Mouse (Mus musculus) right cerebral cortex, postnatal 36 days (tissue): ENCODE data around the gene Lalba.
"Not testable (repeated sequence)": the region's sequence is repeated elsewhere in the genome, so short reads cannot be mapped to it uniquely, and the experiment has no call there.

Experiments
- DNase-seq, 2 experiments: peaks; one replicate each; pipeline ENCODE4 v3.0.0; 2022; ENCODE audit warnings: low spot score in 2 of 2, mixed read lengths in 1 of 2

Lalba gene

GRCm38 (mm10) chr15:98482701-98483100 is at the start of gene Lalba:
Lalba (minus strand) TSS chr15:98482721.
- no peak for DNase-seq

GRCm38 (mm10) chr15:98532281-98532680 is 49.8 kb upstream of the Lalba start:
- DNase-seq = no peak

GRCm38 (mm10) chr15:98528066-98528563 is 45.6 kb upstream of the Lalba start:
- no peak for DNase-seq

GRCm38 (mm10) chr15:98527056-98527771 is 44.7 kb upstream of the Lalba start:
- no peak for DNase-seq

GRCm38 (mm10) chr15:98526057-98526456 is 43.5 kb upstream of the Lalba start:
- DNase-seq = no peak

- no peak for DNase-seq
These were observed 38.7 kb upstream of the Lalba start for GRCm38 (mm10) chr15:98521245-98521644.

DNA sequence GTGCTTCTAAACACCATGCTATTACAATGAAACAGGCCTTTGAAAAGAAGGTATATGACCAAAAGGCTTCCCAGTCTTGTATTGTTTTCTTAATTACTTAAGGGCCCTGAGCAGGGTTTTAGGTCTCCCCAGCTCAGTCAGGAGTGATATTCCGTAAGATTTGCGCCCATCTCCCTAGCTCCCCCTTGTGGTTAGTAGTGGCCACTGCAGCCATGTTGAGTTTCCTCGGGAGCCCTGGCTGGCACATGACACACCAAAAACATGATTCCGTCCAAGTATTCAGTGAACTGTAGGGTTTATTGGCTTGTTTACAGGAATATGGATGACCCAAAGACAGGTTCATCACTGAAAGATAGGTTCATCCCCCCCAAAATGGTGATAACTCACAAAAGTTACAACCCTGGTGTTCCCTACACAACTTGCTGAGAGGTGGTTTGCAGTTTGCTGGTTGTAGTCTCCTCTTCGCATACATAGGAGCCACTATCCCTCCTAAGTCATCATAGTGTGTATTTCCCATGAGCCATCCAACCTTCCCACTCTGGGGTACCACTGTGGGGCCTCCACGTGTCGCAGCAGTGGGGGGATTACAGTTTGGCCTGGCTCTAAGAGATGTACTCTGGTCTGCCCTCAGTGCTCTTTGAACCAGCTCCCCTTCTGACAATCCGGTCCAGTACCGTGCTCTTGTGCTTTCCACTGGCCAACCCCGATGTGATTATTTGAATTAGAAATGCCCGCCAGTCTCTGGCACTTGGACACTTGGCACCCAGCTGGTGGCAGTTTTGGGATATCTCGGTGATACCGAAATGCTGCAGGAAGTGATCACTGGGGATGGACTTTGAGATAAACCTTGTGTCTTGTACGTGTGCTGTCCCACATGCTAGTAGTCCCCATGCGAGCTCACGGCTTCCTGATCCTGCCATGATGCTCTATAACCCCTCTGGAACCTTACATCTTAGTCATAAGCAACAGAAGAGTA is 35.1 kb upstream of the Lalba start:
- no peak for DNase-seq

DNA sequence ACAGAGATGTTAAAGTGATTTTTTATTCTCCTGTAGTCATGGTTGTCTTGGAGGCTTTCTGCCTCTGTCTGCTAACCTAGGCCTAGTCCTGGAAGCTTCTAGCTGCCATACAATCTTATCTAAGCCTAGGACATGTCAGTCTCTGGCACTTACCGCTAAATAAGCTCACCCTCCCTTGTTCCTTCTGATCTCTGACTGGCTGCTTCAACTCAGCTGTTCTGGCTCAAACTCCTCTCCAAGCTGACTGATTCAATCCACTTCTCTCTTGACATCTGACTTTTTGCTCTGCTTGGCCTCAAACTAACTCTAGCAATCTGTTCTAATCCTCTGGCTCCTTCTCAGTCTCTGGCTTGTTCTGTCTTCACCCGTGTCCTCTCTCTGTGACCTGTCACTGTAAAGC is 32.3 kb upstream of the Lalba start:
- DNase-seq = not testable (repeated sequence)

DNA sequence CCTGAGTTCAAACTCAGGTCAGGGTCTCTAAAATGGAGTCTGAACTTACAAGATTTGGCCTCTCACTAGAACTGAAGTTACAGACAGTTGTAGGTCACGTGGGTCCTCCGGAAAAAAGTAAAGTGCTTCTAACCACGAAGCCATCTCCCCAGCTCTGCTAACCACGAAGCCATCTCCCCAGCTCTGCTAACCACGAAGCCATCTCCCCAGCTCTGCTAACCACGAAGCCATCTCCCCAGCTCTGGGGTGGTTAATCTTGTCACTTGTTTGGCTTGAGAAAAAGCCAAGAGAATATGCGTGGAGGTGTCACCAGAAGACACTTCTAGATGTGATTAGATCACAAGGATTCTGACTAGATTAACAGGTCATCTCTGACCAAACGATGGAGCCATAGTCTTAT is 31.6 kb upstream of the Lalba start:
- no peak for DNase-seq

DNA sequence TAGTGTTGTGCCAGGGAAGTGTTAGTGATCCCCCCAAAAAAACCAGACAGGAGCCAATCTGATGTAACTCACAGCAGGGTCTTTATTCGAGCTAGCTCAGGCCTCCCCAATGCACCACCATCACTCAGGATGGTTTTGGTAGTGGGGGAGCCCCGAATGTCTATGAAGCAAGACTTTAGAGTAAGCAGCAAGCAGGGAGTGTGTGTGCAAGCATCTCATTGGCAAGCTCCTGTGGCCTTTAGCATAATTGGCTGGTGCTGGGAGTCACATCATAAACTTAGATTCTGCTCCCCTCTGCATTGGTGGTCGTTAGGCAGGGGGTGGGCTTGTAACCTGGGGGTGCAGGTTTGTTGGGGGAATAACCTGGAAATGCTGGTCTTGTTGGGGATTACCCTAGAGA is 31.2 kb upstream of the Lalba start:
- not testable (repeated sequence) for DNase-seq

DNA sequence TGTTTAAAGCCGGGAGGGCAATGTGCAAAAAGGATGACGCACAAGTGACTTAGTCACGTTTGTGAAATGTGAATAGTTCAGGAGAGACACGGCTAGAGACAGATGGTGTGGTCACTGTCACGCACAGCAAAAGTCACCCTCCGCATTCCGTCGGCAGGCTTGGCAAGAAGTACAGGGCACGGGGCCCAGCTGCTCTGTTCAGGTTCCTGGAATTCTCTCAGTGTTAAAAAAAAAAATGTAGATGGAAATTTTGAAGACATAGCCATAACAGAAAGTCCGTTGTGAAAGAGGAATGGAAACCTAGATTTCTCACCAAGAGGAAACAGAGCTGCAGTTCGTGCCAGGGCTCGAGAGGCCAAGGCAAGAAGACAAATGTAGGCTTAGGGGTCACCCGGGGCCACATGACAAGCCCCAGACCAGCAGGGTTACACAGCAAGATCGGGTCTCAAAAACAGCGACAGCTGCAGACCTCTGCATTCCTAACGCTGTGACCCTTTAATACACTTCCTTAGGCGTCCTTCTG is 30.3 kb upstream of the Lalba start:
- peak in 1 of 2 experiments; percentile 45 for DNase-seq

GRCm38 (mm10) chr15:98512232-98512631 is 29.7 kb upstream of the Lalba start:
- DNase-seq = no peak

DNA sequence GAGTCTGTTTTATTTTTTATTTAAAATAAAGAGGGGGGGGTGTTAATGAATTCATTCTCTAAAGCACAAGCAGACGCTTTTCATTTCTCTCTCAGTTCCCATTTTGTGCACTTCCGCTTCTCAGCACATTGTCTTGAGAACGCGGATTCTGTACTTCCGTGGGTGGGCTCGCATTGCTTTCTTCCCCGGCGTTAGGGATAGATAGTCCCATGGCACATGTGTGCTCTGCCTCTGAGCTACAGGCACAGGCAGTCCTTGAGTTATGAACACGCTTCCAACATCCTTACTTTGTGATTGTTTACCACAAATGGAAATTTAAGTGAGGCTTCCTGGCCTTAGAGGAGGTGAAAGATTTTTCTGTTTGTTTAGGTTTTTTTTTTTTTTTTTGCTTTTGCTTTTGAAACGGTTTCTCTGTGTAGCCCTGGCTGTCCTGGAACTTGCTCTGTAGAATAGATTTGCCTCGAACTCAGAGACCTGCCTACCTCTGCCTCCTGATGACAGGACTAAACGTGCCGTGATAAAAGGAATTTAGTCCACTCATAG is 28.9 kb upstream of the Lalba start:
- DNase-seq = no peak

- peak in 1 of 2 experiments; percentile 59 for DNase-seq
These were observed 28.2 kb upstream of the Lalba start for GRCm38 (mm10) chr15:98510438-98511385.

GRCm38 (mm10) chr15:98509387-98509786 is 26.9 kb upstream of the Lalba start:
- DNase-seq = no peak

- DNase-seq = no peak
These were observed 24.8 kb upstream of the Lalba start for GRCm38 (mm10) chr15:98507321-98507720.

GRCm38 (mm10) chr15:98506253-98506957 is 23.9 kb upstream of the Lalba start:
- no peak for DNase-seq

DNA sequence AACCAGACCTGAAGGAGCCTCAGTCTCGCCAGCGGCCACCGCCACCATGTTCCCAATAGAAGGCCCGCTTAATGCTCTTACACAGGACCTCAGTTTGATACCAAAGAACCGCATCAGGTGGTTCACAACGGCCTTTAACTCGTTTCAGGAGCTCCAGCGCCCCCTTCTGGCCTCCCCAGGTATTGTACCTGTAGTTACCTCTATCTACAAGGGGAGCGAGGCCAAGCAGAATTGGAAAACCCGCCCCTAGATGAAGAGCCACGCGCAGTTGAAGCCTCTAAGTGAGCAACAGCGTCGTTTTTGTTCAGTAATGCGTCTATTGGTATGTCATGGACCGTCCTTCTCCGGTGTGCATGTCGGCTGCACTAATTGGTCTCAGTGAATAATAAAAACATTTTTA is 22.0 kb upstream of the Lalba start:
- DNase-seq = peak; percentile 27 to 42

DNA sequence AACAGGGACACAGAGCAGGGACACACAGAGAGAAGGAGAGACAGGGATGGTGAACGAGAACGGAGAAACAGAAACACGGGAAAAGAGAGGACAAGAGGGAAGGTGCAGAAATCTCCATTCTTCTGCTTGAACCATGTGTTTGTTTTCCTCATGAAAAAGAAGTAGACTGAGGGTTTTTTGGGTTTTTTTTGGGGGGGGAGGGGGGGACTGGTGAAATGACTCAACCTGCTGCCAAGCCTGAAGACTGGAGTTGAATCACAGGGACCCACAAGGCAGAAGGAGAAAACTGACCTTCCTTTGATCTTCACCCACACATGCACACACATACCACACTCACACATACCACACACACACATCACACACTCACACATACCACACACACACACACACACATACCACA is 20.8 kb upstream of the Lalba start:
- DNase-seq = no peak

- DNase-seq = no peak
These were observed 15.1 kb upstream of the Lalba start for GRCm38 (mm10) chr15:98497631-98498030.
